Mouse (Mus musculus) right cerebral cortex, adult 18-20 months (tissue): ENCODE data around the gene Slc13a3.
A peak's percentile ranks its signal among the peaks of the same experiment; 100 is the strongest.

Experiments
- DNase-seq: peaks from one replicate; pipeline ENCODE4 v3.0.0; 2022; ENCODE audit warnings: mixed read lengths

Gene Slc13a3

DNA sequence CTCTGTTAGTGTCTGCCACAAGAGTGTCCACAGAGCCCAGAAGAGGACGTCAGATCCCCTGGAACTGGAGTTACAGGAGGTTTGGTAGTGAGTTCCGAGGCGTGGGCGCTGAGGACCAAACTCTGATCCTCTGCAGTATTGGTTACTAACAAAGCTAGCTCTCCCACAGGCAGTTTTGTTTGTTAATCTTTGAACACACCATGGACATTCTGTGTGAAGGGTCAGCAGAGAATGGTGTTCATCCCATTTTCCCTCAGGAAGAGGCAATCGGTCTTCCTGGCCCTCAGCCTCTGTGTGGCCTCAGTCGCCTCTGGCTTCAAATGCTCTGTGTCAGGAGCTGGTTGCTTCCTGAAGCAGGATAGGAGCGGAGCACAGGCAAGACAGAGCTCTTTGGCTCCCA is 2.4 kb upstream of the Slc13a3 start:
- no peak for DNase-seq

DNA sequence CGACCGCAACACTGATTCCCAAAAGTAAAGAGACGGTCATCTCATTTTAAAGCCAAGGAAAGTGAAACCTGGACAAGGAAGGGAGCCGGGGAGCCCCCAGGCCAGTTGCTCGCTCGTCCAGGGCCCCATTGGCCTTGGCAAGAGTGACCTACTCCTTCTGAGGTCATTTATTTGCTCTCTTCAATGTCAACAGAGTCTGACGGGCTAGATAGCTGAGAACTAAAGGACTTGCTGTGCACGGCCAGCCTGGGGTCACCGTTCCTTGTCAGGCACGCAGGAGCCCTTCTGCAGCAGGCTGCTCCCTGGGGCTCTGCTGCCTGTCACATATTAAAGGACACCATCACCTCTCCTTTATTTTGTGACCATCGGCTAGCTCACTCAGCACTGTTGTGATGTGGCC is 1.1 kb downstream of the Slc13a3 start:
- no peak for DNase-seq

DNA sequence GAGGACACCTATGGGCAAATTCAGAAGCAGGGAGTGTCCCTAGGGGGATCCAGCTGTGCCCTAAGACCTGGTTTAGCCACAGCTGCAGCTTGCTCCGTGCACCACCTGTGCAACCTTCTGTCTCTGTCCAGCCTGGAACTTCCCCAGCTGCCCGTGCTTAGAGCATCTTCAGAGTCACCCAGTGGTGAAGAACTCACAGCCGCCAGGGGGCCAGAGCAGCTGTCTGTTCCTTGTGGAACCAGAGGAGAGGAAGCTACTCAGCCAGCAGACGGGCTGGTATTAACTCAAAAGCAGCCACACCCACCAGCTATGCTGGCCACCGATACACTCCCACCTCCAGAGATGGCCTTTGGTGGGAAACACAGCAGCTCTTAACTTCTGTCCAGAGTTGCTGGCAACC is 2.9 kb downstream of the Slc13a3 start:
- DNase-seq, result no peak

DNA sequence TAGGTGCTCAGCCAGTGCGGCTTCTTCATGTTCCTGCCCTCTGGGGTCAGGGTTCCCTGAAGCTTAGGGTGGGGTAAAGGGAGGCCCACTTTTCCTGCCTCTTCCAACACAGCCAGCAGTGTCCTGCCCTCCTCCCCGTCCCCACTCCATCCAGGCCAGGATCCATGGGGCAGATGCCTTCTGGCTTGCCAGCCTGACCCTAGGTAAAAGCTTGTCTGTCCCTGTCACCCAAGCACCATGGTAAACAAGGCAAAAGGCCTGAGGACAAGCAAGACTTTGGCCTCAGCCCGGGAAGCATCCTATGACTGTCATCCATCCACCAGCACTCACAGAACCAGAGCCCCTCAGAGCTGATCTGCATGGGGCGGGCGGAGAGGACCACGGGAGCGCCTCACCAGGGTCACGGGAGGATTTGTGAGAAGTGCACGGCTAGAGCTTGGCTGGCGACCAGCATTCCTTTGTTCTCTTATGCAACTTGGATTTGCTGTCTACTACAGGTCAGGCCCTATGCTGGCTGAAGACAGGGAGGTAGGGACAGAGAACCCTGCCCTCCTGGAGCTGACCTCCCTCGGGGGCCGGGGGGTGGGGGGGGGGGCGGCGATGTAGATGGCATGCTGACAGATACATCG is 5.1 kb downstream of the Slc13a3 start:
- no peak for DNase-seq

DNA sequence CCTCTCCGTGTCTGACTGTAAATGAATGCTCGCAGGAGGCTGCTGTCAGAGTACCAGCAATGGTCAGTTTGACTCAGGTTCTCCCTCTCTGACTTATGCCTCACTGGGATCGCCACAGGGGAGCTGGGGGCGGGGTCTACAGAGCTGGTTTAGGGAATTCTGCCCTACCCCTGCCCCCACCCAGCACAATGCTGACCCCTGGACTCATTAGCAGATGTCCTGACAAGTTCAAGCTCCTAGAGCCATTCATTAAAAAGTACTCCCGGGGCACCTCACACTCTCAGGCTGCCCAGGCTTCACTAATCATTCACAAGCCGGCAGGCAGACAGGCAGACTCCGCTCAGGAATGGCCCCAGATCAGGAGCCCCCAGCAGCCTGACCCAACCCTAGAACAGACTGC is 13.4 kb downstream of the Slc13a3 start:
- DNase-seq, result no peak

DNA sequence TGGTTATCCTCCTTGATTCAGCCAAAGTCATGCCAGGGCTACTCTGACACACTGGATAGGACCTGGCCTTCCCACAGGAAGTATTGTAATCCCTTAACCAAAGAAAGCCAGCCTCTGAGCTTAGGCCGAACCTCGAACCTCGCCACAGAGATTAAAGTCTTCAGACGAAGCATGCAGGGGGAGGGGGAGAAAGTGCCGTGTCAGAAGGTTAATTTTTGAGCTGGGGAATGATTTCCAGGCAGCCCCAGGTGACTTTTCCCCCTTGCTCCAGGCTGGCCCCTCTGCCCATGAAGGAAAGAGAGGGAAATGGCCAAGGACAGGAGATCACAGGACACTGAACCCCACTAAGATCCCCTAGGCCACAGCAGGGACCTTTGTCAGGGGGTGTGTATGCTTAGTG is 14.8 kb downstream of the Slc13a3 start:
- no peak for DNase-seq

DNA sequence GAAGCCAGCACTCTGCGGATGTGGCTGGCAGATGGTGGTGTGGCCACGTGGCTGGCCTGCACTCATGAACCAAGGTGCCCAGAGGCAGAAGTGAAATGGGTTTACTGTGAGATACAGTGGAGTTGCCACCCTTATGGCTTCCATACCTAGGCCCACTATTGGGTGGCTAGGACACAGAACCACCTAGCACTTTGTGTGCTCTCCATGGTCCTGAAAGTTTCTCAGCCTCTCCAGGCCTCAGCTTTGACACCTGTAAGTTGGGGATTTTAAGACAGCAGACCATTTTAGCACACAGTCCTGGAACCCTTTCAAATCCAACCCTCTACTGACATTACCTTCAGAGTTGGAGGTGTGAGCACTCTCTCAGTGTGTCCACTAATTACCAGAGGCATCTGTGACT is 16.3 kb downstream of the Slc13a3 start:
- no peak for DNase-seq

DNA sequence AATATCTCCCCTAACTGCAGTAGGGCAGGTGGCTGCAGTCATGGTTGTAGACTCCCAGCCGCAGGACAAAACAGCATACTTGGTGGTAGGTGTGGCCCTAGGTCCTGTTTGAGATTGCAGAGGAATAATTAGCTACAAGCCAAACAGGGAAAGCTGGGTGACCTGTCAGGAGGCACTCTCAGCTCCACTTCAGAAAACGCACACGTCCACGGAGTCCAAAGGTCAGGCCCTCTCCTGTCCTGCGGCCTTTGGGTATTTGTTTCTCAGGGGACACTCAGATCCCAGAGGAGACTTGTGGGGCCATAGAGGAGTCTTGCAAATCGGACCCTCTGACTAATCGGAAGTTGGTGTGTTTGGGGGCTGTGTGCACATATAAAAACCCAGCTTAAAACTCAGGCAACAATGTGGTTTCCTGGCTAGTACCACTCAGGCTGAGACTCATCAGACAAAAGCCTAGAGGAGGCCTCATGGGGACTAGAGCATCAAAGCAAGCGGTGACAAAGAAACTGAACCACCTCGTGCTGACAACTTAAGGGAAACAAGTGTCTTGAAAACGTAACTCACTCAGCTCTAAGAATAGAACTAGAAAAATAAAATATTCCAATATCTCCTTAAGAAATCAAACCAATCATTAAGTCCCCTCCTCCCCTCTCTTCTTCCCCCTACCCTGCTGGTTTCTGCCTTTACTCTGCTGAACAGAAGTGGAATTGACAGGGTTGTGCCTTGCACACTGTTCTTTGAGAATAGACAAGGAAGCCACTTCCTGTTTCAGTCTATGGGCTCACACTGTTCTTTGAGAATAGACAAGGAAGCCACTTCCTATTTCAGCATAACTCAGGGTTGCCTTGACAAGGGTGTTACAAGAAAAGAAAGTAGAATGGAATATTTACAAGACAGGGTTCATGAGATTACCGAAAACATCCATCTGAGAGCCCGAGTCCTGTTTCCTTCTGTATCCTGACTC is 20.0 kb downstream of the Slc13a3 start:
- DNase-seq, result no peak

DNA sequence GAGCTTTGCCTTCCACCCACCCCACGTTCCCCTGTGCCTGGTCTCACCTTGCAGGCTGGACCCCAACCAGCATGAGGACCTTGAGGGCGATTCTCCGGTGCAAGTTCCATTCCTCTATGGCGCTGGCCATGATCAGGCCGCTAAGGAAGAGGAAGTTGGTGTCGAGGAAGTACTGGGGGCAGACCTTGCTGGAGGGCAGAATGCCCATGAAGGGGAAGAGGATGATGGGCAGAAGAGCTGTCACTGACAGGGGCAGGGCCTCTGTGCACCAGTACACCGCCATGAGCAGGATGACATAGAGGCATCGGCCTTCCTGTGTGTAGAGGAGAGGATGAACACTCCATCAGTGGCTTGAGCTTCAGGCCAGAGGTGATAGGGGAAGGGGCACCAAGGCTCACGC is 24.6 kb downstream of the Slc13a3 start:
- DNase-seq, result no peak

DNA sequence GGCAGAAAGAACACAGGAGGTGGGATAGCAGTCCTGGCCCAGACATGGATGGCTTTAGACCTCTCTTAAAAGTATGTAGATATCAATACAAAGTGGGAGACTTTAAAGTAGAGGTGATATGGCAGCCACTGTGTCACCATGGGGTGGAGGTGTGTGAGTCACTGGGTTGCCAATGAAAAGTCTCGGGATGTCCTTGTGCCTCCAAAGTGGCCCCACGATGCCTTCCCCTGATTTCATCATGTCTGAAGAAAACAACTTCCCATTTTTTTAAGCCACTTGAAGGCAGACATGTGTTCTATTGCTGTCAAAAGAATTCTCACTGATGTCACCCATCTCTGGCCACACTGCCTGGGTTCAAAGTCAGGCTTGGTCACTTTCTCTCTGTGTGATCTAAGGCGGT is 28.2 kb downstream of the Slc13a3 start:
- DNase-seq, result no peak

DNA sequence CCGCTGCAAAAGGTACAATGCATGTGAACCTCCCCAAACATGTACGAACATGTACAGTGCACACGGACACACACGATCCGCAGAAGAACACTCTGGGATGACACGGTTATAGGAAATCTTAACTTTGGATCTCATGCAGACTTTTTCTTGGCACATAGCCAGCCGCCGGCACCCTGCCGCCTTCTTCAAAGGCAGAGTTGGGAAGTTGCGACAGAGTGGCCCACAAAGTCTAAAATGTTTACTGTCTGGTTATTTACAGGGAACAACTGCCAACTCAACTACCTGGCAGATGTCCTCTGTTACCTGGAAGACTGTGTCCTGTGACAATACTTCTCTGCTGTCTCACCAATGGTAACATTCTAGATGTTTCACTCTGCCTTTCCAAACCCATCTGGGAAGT is 30.0 kb downstream of the Slc13a3 start:
- no peak for DNase-seq

DNA sequence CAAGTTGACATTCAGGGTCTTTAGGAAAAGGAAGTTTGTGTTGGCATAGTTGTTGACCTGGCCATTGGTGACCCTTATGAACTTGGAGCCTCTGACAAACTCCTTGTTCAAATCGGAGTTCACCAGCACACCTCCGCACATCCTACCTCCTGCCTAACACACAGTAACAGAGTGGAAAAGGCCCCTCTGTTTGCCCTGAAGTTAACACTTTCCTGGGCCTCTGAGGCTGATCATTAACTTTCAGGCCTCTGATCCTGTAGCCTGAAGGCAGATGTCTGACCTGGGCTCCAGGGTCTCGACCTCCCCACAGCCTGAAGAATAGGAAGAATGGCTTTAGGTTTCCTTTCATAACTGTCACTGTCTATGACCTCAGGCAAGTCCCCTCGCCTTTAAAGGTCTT is 31.4 kb downstream of the Slc13a3 start:
- no peak for DNase-seq

DNA sequence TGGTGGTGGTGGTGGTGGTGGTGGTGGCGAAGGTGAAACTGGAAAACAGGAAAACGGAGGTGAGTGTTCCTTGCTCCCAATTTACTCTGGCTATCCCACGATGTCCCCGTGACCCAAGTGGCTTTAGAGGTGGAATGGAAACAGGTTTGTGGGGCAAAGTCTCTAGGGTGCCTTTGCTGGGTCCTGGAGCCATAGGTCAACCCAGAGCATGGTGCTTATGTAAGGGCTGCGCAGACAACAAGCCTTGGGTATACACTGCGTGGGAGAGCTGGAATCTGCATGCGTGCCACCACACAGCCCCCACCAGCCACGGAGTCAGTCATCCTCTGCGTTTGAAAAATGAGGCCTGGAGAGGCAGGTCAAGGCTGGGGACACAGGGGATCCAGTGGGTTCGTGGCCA is 33.4 kb downstream of the Slc13a3 start:
- DNase-seq, result no peak

DNA sequence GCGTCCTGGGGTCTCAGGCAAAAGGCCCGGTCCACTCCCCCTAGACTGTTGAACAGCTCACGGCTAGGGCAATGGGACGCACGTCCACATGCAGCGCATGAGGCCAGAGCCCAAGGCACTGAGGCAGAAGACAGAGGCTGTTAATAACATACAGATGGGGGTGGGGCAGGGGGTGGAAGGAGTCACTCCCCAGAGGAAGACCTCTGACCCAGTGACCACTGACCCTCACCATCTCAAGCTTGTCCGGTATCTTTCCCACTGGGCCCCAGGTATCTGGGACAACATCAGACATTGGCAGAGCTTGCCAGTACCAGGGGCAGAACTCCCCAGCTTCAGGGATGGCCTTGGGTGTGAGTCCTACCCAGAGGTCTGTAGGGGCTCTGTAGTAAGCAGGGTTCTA is 34.1 kb downstream of the Slc13a3 start:
- no peak for DNase-seq

DNA sequence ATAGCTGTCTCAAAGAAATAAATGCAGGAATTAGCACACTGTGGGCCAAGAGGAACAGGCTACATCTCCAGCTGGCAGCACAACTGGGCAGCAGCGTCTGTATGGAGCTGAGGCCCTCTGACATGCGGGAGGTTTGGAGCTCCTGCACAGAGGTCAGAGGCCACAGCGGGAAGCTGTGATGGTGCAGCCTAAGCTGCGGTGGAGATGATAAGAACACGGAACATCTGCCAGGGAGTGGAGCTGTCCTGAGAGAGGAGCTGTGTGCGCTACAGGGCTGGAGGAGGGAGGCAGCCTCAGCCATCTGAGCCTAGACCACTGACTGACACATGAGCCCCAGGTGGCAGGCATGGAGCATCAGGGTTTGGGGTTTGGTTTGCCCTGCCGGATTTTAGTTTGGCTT is 44.3 kb downstream of the Slc13a3 start:
- DNase-seq, result no peak

DNA sequence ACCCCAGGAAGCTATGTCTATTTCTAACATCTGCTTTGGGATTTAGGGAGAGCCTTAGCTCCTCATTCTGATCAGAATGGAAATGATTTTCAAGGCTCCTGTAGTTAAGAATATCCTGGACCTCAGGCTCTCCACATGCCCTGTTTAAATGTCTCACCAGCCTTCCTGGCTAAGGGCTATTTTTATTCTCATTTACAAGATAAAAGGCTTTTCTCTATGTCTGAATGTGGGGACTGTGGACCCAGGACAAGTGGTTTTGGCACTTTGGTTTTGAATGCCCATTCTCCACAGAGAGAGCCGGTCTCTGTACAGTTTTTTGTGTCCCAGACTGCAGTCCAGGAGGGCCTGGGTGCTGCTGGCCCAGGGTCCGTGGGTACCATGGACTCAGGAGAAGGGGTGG is 52.8 kb downstream of the Slc13a3 start:
- no peak for DNase-seq

DNA sequence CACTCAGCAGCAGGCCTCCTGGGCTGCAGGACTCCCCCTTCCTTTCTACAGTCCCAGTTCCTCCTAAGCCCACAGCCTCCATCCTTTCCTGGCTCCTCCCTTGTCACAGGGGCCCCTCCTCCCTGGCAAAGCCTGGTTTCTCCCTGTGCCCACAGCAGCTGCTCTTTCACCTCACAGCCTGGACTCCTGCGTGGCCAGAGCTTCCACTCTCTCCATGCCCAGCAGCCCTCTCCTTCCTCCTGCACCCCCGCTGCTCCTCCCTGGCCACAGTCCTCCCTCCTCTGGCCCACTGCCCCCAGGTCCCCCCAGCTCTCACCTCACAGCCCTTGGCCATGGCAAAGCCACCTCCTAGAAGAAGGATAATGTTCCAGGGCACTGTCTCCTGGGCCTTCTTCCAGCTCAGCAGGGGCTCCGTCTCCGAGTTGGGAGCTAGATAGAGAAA is 53.3 kb downstream of the Slc13a3 start:
- DNase-seq, result no peak

DNA sequence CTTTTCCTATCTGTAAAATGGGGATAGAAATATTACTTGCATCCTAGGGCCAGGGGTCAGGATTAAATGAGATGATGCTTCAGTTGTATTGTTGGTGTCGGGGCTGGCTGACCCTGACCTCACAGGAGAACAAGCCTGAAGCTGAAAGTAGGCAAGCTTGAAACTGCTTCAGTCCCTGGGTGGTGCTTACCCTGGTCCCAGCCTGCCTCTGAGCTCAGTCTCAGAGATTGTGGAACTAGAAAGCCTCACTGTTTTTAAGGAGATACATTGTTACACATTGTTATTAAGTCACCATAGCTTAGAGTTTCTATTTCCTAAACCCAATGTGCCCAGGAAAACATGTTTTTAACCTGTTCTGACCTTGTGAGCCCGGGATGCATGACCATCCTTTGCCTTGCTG is 54.5 kb downstream of the Slc13a3 start:
- no peak for DNase-seq

DNA sequence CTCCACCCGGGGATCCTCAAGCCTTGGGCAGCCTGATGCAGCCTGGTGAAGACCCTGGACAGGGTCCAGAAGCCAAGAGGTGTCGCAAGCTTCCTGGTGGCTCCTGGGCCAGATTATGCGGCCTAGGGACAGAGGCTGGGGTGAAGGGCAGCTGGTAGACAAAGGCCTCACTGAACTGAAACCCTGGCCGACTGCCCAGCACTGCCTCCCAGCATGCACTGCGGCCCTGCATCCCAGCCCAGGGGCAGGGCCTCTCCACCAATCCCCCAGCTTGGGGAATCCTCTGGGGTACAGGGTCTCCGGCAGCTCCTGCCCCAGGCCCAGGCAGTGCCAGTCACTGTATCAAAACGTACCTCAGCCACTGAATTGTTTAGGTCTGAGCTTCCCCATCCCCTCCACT is 55.7 kb downstream of the Slc13a3 start:
- DNase-seq, result peak; percentile 78

DNA sequence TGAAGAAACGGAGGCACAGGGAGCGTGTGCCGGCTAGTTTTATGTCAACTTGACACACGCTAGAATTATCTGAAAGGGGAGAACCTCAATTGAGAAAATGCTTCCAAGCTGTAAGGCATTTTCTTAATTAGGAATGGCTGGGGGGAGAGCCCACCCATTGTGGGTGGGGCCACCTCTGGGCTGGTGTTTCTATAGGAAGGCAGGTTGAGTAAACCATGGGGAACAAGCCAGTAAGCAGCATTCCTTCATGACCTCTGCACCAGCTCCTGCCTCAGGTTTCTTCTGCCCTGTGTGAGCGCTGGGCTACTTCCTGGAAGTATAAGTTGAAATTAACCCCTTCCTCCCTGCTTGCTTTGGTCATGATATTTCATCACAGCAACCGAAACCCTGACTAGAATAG is 57.2 kb downstream of the Slc13a3 start:
- DNase-seq, result no peak

DNA sequence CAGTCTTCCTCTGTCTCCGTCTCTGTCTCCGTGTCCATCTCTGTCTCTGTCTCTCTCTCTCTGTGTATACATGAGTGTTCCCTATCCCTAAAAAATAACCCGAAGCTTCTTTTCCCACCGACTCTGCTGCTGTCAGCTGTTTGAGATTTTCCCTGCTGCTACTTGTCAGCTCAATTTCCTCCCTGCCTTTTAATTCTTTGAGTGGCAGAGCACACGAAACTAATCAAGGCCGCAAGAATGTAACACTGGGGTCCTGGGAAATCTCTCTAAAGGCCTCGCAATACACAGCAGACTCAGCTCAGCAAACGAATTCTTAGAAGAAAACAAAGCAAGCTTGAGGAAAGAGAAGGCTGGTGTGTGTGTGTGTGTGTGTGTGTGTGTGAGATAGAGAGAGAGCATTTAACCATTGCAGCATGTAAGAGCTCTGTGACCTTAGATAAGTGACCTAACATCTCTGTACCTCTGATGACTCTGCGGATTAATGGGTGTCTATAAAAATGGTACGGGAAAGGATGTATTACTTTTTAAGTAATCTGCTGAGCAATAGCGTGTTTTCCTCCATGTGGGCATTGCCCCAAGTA is 57.8 kb downstream of the Slc13a3 start:
- no peak for DNase-seq

DNA sequence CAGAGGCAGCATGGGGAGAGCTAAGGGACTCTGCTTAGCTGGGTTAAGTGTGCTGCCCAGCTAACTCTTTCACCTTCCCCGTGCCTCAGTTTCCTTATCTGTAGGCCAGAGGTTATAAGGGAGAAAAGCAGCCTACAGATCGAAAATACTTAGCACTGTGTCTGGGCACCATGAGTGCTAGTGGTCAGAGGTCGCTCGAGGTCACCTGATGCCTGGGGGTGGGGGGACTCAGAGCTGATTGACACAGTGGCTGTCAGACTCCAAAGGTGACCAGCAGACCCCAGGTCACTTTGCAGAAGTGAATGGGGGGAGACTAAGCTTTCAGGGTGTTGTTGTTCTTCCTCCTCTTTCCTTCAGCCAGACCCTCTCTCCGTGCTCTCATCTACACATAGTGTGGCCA is 58.7 kb downstream of the Slc13a3 start:
- no peak for DNase-seq

DNA sequence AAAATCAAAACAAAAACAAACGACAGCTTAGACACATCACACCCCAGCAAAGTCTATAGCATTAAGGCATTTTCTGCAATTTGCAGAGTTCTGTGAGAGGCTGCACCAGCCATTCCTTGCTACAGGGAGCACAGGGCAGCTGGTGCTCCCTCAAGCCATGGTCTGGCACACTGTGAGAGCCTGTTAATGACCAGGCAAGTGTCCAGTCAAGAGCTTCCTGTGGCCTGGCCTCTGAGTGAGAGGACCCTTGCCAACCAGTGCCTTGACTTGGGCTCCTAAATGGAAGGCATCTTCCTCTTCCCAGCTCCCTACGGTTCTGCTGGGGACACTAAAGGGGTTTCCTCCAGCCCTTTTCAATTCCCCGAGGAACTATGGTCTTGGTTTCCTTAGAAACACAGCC is 59.1 kb downstream of the Slc13a3 start:
- no peak for DNase-seq

DNA sequence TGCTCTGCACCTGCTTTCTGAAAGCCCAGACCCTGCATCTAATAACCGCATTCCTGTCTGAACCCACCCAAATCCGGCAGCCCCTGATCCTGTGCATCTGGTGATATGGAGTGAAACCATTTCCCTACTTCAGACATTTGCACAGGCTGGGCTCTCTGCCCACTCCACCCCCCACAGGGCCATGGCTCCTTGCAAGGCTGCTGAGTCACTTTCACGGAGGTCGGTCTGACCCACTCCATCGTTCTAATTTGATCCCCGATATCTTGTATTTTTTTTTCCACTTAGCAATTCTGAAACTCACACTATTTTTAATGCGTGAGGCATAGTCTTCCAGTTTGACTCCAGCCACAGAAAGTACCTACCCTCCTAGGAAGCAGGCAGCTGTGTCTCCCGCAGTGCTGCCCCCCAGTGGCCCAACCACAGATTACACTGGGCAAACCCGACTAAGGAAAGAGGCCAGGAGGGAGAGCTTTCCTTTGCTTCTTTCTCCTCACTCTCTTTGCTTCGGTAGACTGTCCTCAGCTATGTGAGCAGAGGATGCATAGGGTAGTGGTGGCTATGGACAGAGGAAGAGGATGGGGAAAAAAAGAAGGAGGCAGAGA is 65.2 kb downstream of the Slc13a3 start:
- DNase-seq, result peak; percentile 77
